Mouse (Mus musculus) CH12.LX (cell line): ENCODE data around the gene Pfn1.

Experiments
- CHD1 ChIP-seq: IDR thresholded peaks from 2 replicates; pipeline ENCODE4 v1.6.1; 2012; ENCODE audit warnings: low read depth, low read length, improper control_type of control experiment, inconsistent platforms
- CTCF ChIP-seq, 2 experiments: IDR thresholded peaks in 1 of 2; conservative IDR thresholded peaks in 1 of 2; 2 replicates each; pipeline ENCODE4 v1.5.1; 2011 to 2012; ENCODE audit warnings: low read depth in 2 of 2, low read length in 2 of 2, improper control_type of control experiment in 1 of 2, inconsistent platforms in 1 of 2, mild to moderate bottlenecking in 1 of 2, moderate library complexity in 1 of 2
- EP300 ChIP-seq: IDR thresholded peaks from 2 replicates; pipeline ENCODE4 v1.6.1; 2011; ENCODE audit warnings: low read length, improper control_type of control experiment
- HCFC1 ChIP-seq: IDR thresholded peaks from 2 replicates; pipeline ENCODE4 v1.6.1; 2012; ENCODE audit warnings: low read depth, mild to moderate bottlenecking, inconsistent platforms, low read length, improper control_type of control experiment
- POLR2A ChIP-seq: IDR thresholded peaks from 2 replicates; pipeline ENCODE4 v1.6.1; 2011; ENCODE audit warnings: low read depth, mild to moderate bottlenecking, improper control_type of control experiment, low read length
- RCOR1 ChIP-seq: conservative IDR thresholded peaks from 2 replicates; pipeline ENCODE4 v1.6.1; 2012; ENCODE audit warnings: low read depth, mild to moderate bottlenecking, inconsistent platforms, low read length, improper control_type of control experiment
- ZNF384 ChIP-seq: IDR thresholded peaks from 2 replicates; pipeline ENCODE4 v1.6.1; 2012; ENCODE audit warnings: low read depth, low read length, improper control_type of control experiment, inconsistent platforms

DNA sequence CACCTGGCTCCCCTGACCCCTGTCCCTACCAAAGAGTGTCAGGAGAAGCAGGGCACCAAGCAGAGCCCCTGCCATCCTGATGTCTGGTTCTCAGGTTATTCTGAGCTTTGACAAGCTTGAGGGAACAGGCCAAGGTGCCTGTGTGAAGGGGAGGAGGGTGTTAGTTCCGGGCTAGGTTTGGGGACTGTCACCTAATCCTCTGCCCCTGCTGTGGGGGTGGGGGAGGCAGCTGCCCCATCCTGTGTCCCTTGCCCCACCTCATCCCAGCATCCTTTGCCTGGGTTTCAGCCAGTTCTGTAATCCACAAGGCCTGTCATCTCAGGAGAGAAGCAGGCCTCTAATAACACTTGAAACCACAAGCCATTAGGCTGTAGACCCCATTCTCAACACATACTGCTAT lies 35.3 kb downstream of the Pfn1 start, which contains the start of gene Chrne:
- TF ChIP-seq RCOR1 (no peak), CTCF (conservative IDR thresholded peaks at IDR 0.05 in 1 of 2, IDR thresholded peaks at IDR 0.05 in 1 of 2; ENCODE audit: low read depth in 2 of 2, low read length in 2 of 2) (no peak), POLR2A (no peak), HCFC1 (no peak), EP300 (no peak), CHD1 (no peak), ZNF384 (no peak)
